Mouse (Mus musculus) testis, postnatal 14 days (tissue): ENCODE data around the gene Slc30a9.

Experiments used
- DNase-seq: peaks from one replicate; pipeline ENCODE4 v3.0.0; 2021; ENCODE audit warnings: low spot score

The Slc30a9 gene

GRCm38 (mm10) chr5:67312522-67312851 is 5.7 kb downstream of the Slc30a9 start:
- DNase-seq: no peak

- DNase-seq: no peak
Measured at GRCm38 (mm10) chr5:67321656-67322268, 15.0 kb downstream of the Slc30a9 start.

- DNase-seq: no peak
Measured at GRCm38 (mm10) chr5:67324032-67324431, 17.3 kb downstream of the Slc30a9 start.

GRCm38 (mm10) chr5:67340811-67341210 is 34.1 kb downstream of the Slc30a9 start:
- DNase-seq: no peak

- DNase-seq: no peak
Measured at GRCm38 (mm10) chr5:67347060-67347459, 40.3 kb downstream of the Slc30a9 start.

GRCm38 (mm10) chr5:67348949-67349348 is 42.2 kb downstream of the Slc30a9 start:
- DNase-seq: no peak

- DNase-seq: no peak
Measured at GRCm38 (mm10) chr5:67362316-67362715, 55.6 kb downstream of the Slc30a9 start.

GRCm38 (mm10) chr5:67362931-67363330 is 56.2 kb downstream of the Slc30a9 start:
- DNase-seq: no peak

- DNase-seq: no peak
Measured at GRCm38 (mm10) chr5:67377044-67377621, 70.4 kb downstream of the Slc30a9 start.

GRCm38 (mm10) chr5:67381690-67382089 is 74.9 kb downstream of the Slc30a9 start:
- no peak for DNase-seq

GRCm38 (mm10) chr5:67382556-67382955 is 75.8 kb downstream of the Slc30a9 start:
- no peak for DNase-seq

GRCm38 (mm10) chr5:67393951-67394350 is 87.2 kb downstream of the Slc30a9 start:
- DNase-seq: no peak

GRCm38 (mm10) chr5:67395211-67395851 is 88.6 kb downstream of the Slc30a9 start:
- no peak for DNase-seq

- no peak for DNase-seq
Measured at GRCm38 (mm10) chr5:67397186-67397585, 90.4 kb downstream of the Slc30a9 start.

- no peak for DNase-seq
Measured at GRCm38 (mm10) chr5:67399876-67400607, 93.3 kb downstream of the Slc30a9 start.

- DNase-seq: no peak
Measured at GRCm38 (mm10) chr5:67400608-67401480, 94.1 kb downstream of the Slc30a9 start.

- no peak for DNase-seq
Measured at GRCm38 (mm10) chr5:67401612-67402011, 94.9 kb downstream of the Slc30a9 start.

GRCm38 (mm10) chr5:67404380-67404779 is 97.6 kb downstream of the Slc30a9 start:
- DNase-seq: no peak

- no peak for DNase-seq
Measured at GRCm38 (mm10) chr5:67404919-67405318, 98.2 kb downstream of the Slc30a9 start.
